Mouse (Mus musculus) embryo, embryonic 10.5 days (tissue): ENCODE measurements around the gene 4930426L09Rik.

Source experiments
- DNase-seq: peaks from one replicate; pipeline ENCODE4 v3.0.0-alpha.2; 2015; ENCODE audit warnings: low spot score

Gene 4930426L09Rik

DNA sequence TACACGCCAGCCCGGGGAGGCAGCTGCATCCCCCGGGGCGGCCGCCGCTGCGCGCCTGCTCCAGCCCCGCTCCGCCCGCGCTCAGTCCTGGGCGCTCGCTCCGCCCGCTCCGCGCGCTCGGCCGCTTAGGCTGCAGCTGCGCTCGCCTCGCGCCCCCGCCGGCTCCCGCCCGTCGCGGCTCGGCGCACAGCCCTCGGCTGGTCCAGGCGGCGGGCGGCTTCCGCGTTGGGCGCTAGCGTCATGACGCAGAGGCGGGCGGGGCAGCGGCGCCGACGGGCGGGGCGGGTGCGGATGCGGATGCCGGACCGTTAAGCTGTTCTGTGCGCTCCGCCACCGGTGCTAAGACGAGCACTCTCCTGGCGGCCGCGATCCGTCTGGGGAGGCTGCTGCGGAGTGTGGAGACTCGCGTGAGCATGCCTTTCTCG lies at the start of gene 4930426L09Rik, which contains the start of gene Pip4k2a:
Gene 4930426L09Rik (plus strand): TSS at position 290 of the 425 bp plus-strand sequence.
Gene Pip4k2a (minus strand): TSS at position 73 of the 425 bp plus-strand sequence.
- DNase-seq, result peak; percentile 93

DNA sequence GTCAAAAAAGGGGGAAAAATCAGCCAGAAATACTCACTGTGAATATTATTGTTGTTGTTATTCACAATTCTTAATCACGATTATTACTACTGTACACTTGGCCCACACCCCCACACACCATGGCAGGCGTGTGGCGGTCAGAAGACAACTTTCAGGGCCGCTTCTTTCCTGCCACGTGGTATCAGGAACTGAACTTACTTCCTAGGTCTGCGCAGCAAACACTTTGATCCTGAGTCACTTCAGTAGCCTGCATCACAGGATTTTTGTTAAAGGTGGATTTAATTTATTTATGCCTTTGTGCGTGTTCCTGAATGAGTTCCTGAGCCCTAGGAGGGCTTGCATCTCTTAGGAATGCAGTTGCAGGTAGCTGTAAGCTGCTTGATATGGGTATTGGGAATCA lies 49.4 kb upstream of the 4930426L09Rik start:
- no peak for DNase-seq

GRCm38 (mm10) chr2:18950758-18951157 lies 47.4 kb upstream of the 4930426L09Rik start:
- no peak for DNase-seq

GRCm38 (mm10) chr2:18952102-18952673 lies 46.0 kb upstream of the 4930426L09Rik start:
- no peak for DNase-seq

GRCm38 (mm10) chr2:18954422-18954821 lies 43.7 kb upstream of the 4930426L09Rik start:
- no peak for DNase-seq

DNA sequence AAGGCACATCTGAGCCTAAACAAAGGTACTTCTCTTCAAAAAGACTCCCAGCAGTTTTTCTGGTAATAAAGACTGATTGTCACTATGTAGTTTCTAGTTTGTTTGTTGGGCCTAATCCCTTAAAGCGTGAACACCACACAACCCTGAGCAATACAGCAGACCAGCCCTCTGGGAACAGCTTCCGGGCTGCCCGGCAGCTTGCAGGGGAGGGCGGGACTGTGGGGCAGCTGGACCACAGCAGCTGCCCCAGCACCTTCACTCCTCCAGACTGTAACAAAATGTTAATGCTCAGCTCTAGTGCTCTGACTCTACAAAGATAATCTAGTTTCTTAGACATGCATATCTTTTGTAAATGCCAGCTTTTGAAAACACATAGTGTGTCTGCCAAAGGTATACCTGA lies 43.1 kb upstream of the 4930426L09Rik start:
- DNase-seq, result no peak

- DNase-seq, result no peak
Measured at GRCm38 (mm10) chr2:18955671-18956070, 42.5 kb upstream of the 4930426L09Rik start.

GRCm38 (mm10) chr2:18956424-18956823 lies 41.7 kb upstream of the 4930426L09Rik start:
- DNase-seq, result no peak

GRCm38 (mm10) chr2:18956945-18957344 lies 41.2 kb upstream of the 4930426L09Rik start:
- no peak for DNase-seq

DNA sequence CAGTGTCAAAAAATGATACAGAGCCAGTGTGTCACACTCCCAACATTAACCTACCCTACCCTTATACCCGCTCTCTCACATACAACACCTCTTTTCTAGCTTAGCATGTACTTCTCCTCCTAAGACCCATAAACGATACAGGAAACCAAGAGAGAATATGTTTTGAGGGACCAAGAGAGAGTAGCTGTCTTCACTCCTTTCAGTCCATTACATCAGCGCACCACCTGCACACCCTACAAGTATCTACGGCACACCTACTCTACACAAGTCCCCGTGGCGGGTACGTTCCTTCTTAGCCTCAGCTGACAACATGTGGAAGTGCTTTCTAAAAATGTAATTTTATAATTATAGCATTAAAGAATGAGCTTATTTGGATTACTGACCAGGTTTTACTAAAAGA lies 40.7 kb upstream of the 4930426L09Rik start:
- no peak for DNase-seq

- DNase-seq, result no peak
Measured at GRCm38 (mm10) chr2:18958044-18958443, 40.1 kb upstream of the 4930426L09Rik start.

GRCm38 (mm10) chr2:18958501-18958900 lies 39.6 kb upstream of the 4930426L09Rik start:
- DNase-seq, result no peak

GRCm38 (mm10) chr2:18959008-18959407 lies 39.1 kb upstream of the 4930426L09Rik start:
- no peak for DNase-seq

GRCm38 (mm10) chr2:18959558-18959957 lies 38.6 kb upstream of the 4930426L09Rik start:
- no peak for DNase-seq

- peak; percentile 39 for DNase-seq
Measured at GRCm38 (mm10) chr2:18960376-18960973, 37.7 kb upstream of the 4930426L09Rik start.

GRCm38 (mm10) chr2:18962502-18962901 lies 35.6 kb upstream of the 4930426L09Rik start:
- no peak for DNase-seq

DNA sequence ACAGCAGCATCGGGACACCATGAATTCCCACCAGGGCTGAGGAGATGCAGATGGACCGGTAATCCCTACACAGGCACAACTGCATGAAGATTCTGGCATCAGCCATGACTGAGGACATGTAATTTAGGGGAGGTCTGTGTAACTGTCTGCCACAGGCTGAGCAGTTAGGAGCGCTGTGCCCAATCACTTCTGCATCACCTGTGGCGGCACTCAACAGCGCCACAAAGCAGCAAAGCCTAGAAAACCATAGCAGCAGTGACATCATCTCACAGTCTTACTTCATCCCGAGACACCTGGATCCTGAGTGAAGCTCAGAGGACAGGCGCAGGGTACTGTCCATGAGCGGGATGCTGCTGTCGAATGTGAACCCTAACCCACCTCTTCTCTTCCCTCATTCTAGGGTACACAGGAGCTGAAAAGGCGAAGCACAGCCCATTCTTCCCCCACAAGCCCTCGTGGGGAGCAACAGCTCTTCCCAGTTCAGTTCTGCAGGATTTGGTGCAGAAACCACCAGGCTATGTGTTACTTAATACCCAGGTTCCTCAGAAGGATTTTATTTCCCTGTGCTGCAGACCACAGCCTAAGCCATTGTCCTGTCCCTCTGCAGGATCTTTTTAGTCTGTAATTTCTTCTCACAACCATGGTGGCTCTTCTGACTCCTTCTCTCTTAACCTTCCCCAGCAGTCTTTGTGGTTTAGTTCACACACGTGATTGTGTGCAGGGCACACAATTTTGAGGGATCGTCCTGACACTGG lies 34.7 kb upstream of the 4930426L09Rik start:
- DNase-seq, result no peak

DNA sequence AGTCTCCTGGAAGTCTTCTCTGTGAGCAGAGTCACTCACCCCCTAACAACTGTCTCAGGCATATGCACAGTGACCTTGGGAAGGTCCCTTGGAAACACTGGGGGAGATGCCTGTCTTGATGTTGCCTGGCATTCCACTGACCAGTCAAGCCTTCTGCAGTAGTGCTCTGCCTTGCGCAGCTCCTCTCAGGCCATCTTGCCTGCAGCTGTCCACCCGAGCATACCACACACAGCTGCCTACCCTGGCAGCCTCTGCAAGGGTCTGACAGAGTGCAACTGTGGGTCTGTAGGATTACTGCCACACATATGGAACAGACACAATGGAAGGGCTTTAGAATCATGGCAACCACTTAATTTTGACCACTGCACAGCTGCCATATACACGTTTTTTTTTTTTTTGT lies 33.0 kb upstream of the 4930426L09Rik start:
- DNase-seq, result no peak

DNA sequence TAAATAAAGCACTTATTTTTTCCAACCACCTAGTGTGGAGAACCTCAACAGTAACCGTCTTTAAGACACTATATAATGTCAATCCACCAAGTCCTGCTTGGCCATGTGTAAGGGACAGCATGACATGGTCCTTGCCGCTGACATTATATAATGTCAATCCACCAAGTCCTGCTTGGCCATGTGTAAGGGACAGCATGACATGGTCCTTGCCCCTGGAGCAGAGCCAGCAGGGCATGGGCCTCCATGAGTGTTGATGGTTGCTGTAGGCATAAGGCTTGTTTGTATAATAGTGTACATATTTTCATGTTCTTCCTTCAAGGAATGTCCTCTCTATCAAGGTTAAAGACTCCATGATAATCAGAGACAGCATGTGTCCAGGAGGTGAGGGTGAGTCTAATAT lies 32.2 kb upstream of the 4930426L09Rik start:
- no peak for DNase-seq

DNA sequence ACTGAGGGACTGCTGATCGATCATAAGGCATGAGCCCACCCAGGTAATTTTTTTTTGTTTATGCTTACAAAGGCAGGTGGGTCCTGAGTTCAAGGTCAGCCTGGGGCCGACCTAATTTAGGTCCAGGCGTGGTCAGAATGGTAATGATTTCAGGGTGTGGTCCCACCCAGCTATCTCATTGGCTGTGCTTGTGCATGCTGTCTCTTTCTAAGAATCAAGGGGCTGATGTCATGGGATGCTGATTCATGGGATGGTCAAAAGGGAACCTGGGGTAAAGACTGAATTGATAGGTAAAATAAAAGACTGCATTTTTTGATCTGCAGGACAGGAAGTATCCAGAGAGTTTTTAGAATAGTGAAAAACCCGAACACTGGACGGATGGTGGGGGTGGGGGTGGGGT lies 31.6 kb upstream of the 4930426L09Rik start:
- DNase-seq, result no peak

- DNase-seq, result no peak
Measured at GRCm38 (mm10) chr2:18967451-18968063, 30.6 kb upstream of the 4930426L09Rik start.

DNA sequence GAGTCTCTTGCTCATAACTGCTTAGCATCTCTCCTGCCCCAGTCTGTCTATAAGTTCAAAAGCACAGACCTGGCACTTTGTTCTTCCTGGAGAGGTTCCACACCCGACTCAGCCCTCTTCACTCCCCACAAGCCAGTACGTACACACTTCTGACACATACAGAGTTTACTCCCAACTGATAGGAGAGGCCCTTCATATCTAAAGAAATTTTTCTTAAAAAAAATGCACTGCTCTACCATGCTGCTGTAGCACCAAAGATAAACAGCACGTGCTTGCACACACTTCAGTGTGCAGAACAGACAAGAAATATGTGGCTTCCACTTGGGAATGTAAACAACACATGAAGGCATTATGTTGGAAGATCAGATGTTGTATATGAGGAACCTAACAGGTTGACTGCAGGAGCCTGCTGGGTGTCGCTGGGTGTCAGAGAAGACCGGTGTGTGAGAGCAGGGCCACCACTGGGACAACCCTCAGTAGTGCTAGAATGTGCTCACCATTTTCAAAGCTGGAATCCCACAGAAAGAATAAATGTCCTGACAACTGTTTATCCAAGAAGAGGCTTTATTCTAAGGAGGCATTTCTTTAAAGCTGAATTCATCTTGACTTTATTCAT lies 29.0 kb upstream of the 4930426L09Rik start:
- no peak for DNase-seq
